Mouse (Mus musculus) liver (tissue): ENCODE data around the gene Gstk1.

Experiments used
- DNase-seq: peaks from one replicate; pipeline ENCODE4 v3.0.0-alpha.2; 2020; ENCODE audit warnings: mixed read lengths

The Gstk1 gene

GRCm38 (mm10) chr6:42276151-42276550 is 30.4 kb downstream of the Gstk1 start:
- DNase-seq = no peak

- no peak for DNase-seq
Measured at GRCm38 (mm10) chr6:42282865-42283528, 37.3 kb downstream of the Gstk1 start.

- no peak for DNase-seq
Measured at GRCm38 (mm10) chr6:42286448-42286847, 40.7 kb downstream of the Gstk1 start, which contains the start of gene Clcn1. TSS of gene Clcn1 (plus strand) at chr6:42286685.

- no peak for DNase-seq
Measured at GRCm38 (mm10) chr6:42287562-42287961, 41.8 kb downstream of the Gstk1 start.

GRCm38 (mm10) chr6:42293327-42293726 is 47.6 kb downstream of the Gstk1 start:
- no peak for DNase-seq

GRCm38 (mm10) chr6:42295549-42296094 is 49.9 kb downstream of the Gstk1 start:
- DNase-seq = no peak

- DNase-seq = no peak
Measured at GRCm38 (mm10) chr6:42299362-42299761, 53.6 kb downstream of the Gstk1 start.
